Mouse (Mus musculus): Measurements from ENCODE around the gene Tmem89.

Gene Tmem89

DNA sequence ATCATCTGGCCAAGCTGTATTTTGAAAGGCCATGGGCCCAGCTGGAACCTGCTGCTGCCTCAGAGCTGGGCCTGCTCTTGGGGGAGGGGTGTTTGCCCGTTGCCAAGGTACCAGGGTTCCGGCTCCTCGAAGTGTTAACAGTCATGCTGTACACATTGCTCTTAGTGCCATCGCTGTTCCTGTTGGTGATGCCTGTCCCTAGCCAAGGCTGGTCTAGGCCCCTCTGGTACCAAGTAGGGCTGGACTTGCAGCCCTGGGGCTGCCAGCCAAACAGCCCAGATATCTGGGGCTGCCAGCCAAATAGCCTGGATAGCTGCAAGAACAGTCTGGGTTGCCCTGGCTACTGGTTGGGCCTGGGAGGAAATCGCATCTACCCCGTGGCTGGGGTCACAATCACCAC lies at the start of gene Tmem89:
Gene Tmem89, plus strand, starts transcription at position 129 of the 400 bp plus-strand sequence.
- no peak for DNase-seq (ENCODE audit: low spot score in 2 of 2)

- no peak for DNase-seq (ENCODE audit: low spot score in 2 of 2)
Observed at GRCm38 (mm10) chr9:108912308-108912707, 2.1 kb upstream of the Tmem89 start.

DNA sequence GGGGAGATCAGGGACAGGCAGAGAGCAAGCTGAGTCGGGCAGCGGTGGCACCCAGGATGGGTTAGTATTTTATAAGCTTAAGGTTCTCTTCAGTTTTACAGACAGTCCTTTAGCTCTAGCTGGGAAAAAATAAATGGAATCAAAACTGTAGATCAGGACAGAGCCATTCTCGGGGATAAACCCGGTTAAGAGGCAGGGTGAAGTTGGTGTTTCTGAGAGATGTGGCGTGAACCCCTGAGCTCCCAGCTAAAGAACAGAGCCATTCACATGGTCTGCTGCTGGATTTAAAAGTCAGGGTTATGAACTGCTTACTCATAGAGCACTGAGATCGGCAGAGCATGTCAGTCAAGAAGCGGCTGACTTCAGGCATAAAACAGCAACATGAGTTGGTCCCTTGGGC lies 1.3 kb upstream of the Tmem89 start:
- DNase-seq (ENCODE audit: low spot score in 2 of 2), result no peak

GRCm38 (mm10) chr9:108913621-108914020 lies 798 bp upstream of the Tmem89 start:
- DNase-seq (ENCODE audit: low spot score in 2 of 2), result no peak

DNA sequence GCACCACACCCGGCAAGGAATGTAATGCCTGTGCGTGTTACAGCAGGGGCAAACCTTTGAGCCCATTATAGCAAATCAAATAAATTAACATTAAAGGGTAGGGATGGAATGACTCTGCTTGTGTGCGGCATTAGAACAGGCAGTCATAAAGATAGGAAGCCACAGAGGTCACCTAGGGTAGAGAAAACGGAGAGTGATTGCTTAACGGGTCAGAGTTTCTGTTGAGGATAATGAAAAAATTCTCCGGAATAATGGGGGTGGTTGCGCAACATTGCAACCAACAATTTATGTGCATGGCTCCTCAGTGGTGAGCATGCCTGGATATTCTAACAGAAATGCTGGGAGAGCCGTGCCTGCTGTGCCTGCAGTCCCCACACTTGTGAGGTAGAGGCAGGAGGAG lies 11.5 kb downstream of the Tmem89 start:
- DNase-seq (ENCODE audit: low spot score in 2 of 2), result no peak

DNA sequence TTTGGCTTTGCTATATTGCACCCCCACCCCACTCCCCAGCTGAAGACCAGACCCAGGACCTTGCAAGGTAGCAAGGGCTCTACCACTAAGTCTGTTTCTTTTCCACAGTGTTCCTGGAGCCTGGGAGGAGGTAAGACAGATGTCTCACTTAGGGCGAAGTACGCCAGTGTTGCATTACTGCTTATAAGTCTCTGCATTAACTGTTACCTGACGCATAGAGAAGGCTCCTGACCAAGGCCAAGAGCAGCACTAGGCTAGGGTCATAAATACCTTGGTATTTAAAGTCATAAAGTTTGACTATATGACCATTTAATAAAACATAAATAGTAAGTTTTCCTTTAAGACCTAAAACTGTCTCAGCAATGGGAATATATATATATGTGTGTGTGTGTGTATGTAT lies 14.0 kb downstream of the Tmem89 start:
- no peak for DNase-seq (ENCODE audit: low spot score in 2 of 2)

GRCm38 (mm10) chr9:108935991-108936390 lies 21.6 kb downstream of the Tmem89 start:
- DNase-seq (ENCODE audit: low spot score in 2 of 2), result no peak

DNA sequence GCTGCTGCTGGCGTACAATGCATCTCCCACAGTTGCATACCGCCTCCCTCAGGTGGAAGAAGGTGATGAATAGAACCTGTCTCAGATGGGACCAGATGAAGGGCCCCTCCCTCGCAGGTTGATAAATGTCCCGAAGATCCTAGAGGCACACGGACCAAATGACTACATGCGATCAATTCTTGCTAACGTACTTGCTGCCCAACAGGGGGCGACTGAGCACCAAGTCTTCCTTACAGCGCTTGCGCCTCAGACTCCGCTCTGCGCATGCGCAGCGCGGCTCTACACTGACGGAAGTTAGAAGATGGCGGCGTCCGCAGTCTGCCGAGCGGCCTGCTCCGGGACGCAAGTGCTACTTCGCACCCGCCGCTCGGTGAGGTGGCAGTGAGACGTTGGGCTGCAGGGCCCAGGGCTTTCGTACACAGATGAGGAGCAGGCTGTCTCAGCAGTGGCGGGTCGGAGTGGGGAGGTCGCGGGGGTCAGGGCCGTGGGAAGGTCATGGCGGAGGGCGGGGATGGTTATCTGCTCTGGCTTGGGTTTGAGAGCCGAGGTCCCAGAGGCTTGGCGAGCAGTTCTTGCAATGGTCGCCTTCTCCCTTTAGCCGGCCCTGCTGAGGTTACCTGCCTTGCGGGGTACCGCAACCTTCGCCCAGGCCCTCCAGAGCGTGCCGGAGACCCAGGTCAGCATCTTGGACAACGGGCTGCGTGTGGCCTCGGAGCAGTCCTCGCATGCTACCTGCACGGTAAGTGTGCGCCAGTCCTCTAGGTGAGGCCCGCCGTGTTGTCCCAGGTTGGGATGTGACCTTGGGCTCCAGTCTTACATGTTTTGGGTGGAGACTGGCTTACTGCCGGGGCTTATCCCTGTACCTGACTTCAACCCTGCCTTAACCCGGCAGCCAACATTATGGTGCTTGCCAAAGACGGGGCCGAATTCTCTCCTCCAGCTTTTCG lies 22.3 kb downstream of the Tmem89 start, which contains the start of gene Uqcrc1:
Gene Uqcrc1, plus strand, starts transcription at position 216 of the 947 bp plus-strand sequence.
- DNase-seq (ENCODE audit: low spot score in 2 of 2), result peak; percentile 86 to 89

DNA sequence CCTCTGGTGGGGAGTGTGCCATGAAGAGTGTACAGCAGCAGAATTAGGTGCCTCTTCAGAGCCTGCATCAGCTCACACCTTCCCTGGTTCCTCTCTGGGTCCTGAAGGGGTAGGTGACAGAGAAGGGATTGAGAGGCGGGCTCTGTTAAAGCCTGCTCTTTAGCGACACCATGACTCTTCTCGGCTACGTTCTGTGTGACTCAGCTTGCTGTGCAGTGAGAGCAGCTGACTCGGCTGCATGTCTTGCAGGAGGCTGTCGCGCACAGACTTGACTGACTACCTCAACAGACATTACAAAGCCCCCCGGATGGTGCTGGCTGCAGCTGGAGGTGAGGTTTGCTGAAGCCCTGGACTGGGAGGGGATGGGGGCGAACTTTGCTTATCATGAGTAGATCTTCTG lies 30.7 kb downstream of the Tmem89 start:
- DNase-seq (ENCODE audit: low spot score in 2 of 2), result no peak

- no peak for DNase-seq (ENCODE audit: low spot score in 2 of 2)
Observed at GRCm38 (mm10) chr9:108945608-108946007, 31.2 kb downstream of the Tmem89 start.

GRCm38 (mm10) chr9:108949231-108949966 lies 35.0 kb downstream of the Tmem89 start:
- DNase-seq (ENCODE audit: low spot score in 2 of 2), result peak; percentile 39 to 63

DNA sequence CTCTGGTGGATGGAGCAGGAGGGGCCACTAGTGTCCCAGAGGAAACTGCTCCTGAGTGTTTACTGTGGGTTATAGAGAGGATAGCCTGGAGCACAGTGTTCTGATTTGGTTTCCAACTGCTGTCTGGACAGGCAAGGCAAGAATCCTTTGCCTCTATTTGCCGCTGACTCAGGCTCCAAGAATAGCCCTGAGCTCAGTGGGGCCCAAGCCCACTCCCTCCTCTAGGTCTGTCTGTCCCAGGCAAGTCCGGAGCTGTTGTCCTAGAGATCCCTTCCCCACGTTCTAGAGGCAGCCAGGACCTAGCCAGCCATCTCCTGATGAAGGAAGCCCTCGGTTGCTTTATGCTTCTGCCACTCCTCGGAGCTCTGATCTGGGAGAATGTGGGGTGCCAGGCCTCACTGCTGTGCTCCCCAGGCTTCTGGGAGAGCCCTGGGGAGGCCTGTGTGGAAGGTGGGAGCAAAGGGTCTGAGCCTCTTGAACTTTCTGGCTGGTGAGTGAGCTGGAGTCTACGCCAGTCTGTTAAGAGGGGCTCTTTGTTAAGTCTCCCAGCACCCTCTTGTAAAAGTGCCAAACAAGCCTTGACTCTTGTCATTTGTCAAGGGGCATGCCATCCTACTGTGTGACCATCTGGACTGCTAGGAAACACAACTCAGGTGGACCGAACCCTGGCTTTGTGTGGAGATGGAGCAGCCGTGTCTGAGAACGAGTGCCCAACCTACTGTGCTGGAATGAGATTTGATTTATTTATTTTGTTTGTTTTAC lies 35.7 kb downstream of the Tmem89 start:
- DNase-seq (ENCODE audit: low spot score in 2 of 2), result no peak

DNA sequence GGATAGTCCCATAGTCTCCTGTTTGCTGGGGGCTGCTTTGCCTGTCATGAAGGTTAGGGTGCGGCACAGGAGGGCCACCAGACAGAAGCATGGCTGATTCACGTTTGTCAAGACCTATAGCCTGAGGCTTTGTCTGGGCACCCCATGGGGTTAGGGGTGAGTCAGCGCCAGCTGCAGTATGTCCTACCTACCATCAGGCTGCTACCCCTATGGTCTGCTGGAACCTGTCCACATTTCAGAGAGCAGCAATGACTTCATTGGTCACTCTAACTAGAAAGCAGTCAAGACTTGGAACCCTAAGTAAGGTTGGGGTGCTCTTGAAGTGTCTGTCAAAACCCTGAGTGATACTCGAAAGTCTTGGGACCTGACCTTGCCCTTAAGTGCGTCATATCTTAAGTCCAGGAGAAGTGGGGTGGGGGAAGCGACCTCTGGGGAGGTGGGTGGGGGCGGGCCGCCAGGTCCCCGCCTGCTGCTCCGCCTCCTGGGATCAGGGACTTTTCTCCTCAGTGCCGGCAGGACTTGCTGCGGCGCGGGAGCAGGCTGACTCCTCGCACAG lies 38.7 kb downstream of the Tmem89 start, which contains the start of gene Col7a1:
Gene Col7a1, plus strand, starts transcription at position 506 of the 556 bp plus-strand sequence.
- no peak for DNase-seq (ENCODE audit: low spot score in 2 of 2)

DNA sequence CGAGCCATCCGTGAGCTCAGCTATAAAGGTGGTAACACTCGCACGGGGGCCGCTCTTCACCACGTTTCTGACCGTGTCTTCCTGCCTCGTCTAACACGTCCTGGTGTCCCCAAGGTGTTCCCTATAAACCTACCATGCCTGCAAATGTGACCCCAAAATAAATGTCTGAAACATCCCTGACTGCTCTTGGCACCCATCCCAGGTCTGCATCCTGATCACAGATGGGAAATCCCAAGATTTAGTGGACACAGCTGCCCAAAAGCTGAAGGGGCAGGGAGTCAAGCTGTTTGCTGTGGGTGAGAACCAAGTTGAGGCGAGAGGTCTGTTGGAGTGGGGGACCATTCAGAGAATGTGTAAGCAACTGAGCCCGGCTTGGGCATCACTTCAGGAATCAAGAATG lies 40.8 kb downstream of the Tmem89 start:
- DNase-seq (ENCODE audit: low spot score in 2 of 2), result no peak

- no peak for DNase-seq (ENCODE audit: low spot score in 2 of 2)
Observed at GRCm38 (mm10) chr9:108955846-108956245, 41.4 kb downstream of the Tmem89 start.

GRCm38 (mm10) chr9:108963577-108963976 lies 49.2 kb downstream of the Tmem89 start:
- no peak for DNase-seq (ENCODE audit: low spot score in 2 of 2)

- no peak for DNase-seq (ENCODE audit: low spot score in 2 of 2)
Observed at GRCm38 (mm10) chr9:108964338-108964737, 49.9 kb downstream of the Tmem89 start.
